Mouse (Mus musculus) CH12.LX (cell line): ENCODE measurements at regions not wholly inside any gene's neighbourhood (a gene's known extent, or its start where the extent isn't known, plus 50 kb on each side); places are given as distances from the start of the nearest gene placed in this dataset.

Experiments used
- DNase-seq: peaks from one replicate; pipeline ENCODE4 v3.0.0-alpha.2; 2013; ENCODE audit errors: extremely low read depth
- H3K27ac ChIP-seq: 2 replicates; pipeline ENCODE4 v1.5.1; 2012; ENCODE audit warnings: low read depth, mild to moderate bottlenecking, control low read depth, moderate library complexity; ENCODE audit not compliant: insufficient read depth
- H3K27me3 ChIP-seq: replicated peaks from 2 replicates; pipeline ENCODE3; 2012; ENCODE audit warnings: inconsistent platforms
- H3K36me3 ChIP-seq, 2 experiments: replicated peaks in 1 of 2; 2 replicates each; pipeline versions ENCODE3 to v1.6.1; 2012; ENCODE audit warnings: inconsistent platforms in 1 of 2, low read length in 1 of 2, mild to moderate bottlenecking in 1 of 2, mixed read lengths in 1 of 2, moderate library complexity in 1 of 2; ENCODE audit not compliant: control insufficient read depth in 1 of 2, insufficient read depth in 1 of 2
- H3K4me1 ChIP-seq, 2 experiments: 2 replicates each; pipeline ENCODE4 v1.6.1; 2012; ENCODE audit warnings: inconsistent platforms in 1 of 2, moderate library complexity in 1 of 2; ENCODE audit not compliant: insufficient read depth in 2 of 2, control insufficient read depth in 1 of 2
- H3K4me2 ChIP-seq: 2 replicates; pipeline ENCODE4 v1.6.1; 2012; ENCODE audit warnings: low read depth, mild to moderate bottlenecking, control low read depth; ENCODE audit not compliant: poor library complexity, insufficient read depth, severe bottlenecking
- H3K4me3 ChIP-seq, 3 experiments: fragments of 150-350 bp in 1 of 3; sonication (generic) in 1 of 3; replicated peaks in 1 of 3; 2 replicates each; pipeline versions ENCODE3 to v1.5.1; 2011 to 2012; ENCODE audit warnings: low read depth in 2 of 3, low read length in 2 of 3, mild to moderate bottlenecking in 2 of 3, moderate library complexity in 2 of 3, control low read depth in 1 of 3, improper control_type of control experiment in 1 of 3, inconsistent platforms in 1 of 3, mixed read lengths in 1 of 3; ENCODE audit not compliant: poor library complexity in 1 of 3
- H3K79me2 ChIP-seq: replicated peaks from 2 replicates; pipeline ENCODE4 v1.6.1; 2012; ENCODE audit warnings: mild to moderate bottlenecking, moderate library complexity; ENCODE audit not compliant: control insufficient read depth, poor library complexity, insufficient read depth, severe bottlenecking; ENCODE audit errors: extremely low read depth
- H3K9ac ChIP-seq: 2 replicates; pipeline ENCODE4 v1.6.1; 2012; ENCODE audit warnings: low read depth, mild to moderate bottlenecking, control low read depth, moderate library complexity; ENCODE audit not compliant: insufficient read depth
- H3K9me3 ChIP-seq: replicated peaks from 2 replicates; pipeline ENCODE3; 2012; ENCODE audit warnings: low read length, inconsistent platforms, mixed read lengths
- BHLHE40 ChIP-seq: IDR thresholded peaks from 2 replicates; pipeline ENCODE4 v1.6.1; 2011; ENCODE audit warnings: mild to moderate bottlenecking, low read depth, low read length, improper control_type of control experiment
- CHD1 ChIP-seq: IDR thresholded peaks from 2 replicates; pipeline ENCODE4 v1.6.1; 2012; ENCODE audit warnings: low read depth, low read length, improper control_type of control experiment, inconsistent platforms
- CTCF ChIP-seq, 2 experiments: IDR thresholded peaks in 1 of 2; conservative IDR thresholded peaks in 1 of 2; 2 replicates each; pipeline ENCODE4 v1.5.1; 2011 to 2012; ENCODE audit warnings: low read depth in 2 of 2, low read length in 2 of 2, improper control_type of control experiment in 1 of 2, inconsistent platforms in 1 of 2, mild to moderate bottlenecking in 1 of 2, moderate library complexity in 1 of 2
- ELF1 ChIP-seq: IDR thresholded peaks from 2 replicates; pipeline ENCODE4 v1.6.1; 2014; ENCODE audit warnings: low read depth, mild to moderate bottlenecking, inconsistent platforms, low read length, improper control_type of control experiment
- EP300 ChIP-seq: IDR thresholded peaks from 2 replicates; pipeline ENCODE4 v1.6.1; 2011; ENCODE audit warnings: low read length, improper control_type of control experiment
- HCFC1 ChIP-seq: IDR thresholded peaks from 2 replicates; pipeline ENCODE4 v1.6.1; 2012; ENCODE audit warnings: low read depth, mild to moderate bottlenecking, inconsistent platforms, low read length, improper control_type of control experiment
- JUN ChIP-seq: IDR thresholded peaks from 2 replicates; pipeline ENCODE4 v1.6.1; 2011; ENCODE audit warnings: low read depth, mild to moderate bottlenecking, low read length, improper control_type of control experiment, moderate library complexity; ENCODE audit not compliant: insufficient read depth
- JUND ChIP-seq: conservative IDR thresholded peaks from 2 replicates; pipeline ENCODE4 v1.6.1; 2011; ENCODE audit warnings: low read depth, low read length, improper control_type of control experiment
- KAT2A ChIP-seq: IDR thresholded peaks from 2 replicates; pipeline ENCODE4 v1.6.1; 2012; ENCODE audit warnings: low read length, improper control_type of control experiment, inconsistent platforms; ENCODE audit not compliant: insufficient replicate concordance
- MAX ChIP-seq: IDR thresholded peaks from 2 replicates; pipeline ENCODE4 v1.6.1; 2011; ENCODE audit warnings: low read length, improper control_type of control experiment
- MAZ ChIP-seq: IDR thresholded peaks from 2 replicates; pipeline ENCODE4 v1.6.1; 2012; ENCODE audit warnings: low read depth, mild to moderate bottlenecking, inconsistent platforms, low read length, improper control_type of control experiment, moderate library complexity
- NRF1 ChIP-seq: IDR thresholded peaks from 2 replicates; pipeline ENCODE4 v1.6.1; 2014; ENCODE audit warnings: low read depth, mild to moderate bottlenecking, inconsistent platforms, low read length, improper control_type of control experiment, moderate library complexity
- RCOR1 ChIP-seq: conservative IDR thresholded peaks from 2 replicates; pipeline ENCODE4 v1.6.1; 2012; ENCODE audit warnings: low read depth, mild to moderate bottlenecking, inconsistent platforms, low read length, improper control_type of control experiment
- SIN3A ChIP-seq: IDR thresholded peaks from 2 replicates; pipeline ENCODE4 v1.6.1; 2012; ENCODE audit warnings: low read length, improper control_type of control experiment, inconsistent platforms
- SMC3 ChIP-seq: IDR thresholded peaks from 2 replicates; pipeline ENCODE4 v1.6.1; 2011; ENCODE audit warnings: low read depth, low read length, improper control_type of control experiment
- TBP ChIP-seq: conservative IDR thresholded peaks from 2 replicates; pipeline ENCODE4 v1.6.1; 2011; ENCODE audit warnings: low read depth, low read length, improper control_type of control experiment
- TCF12 ChIP-seq: IDR thresholded peaks from 2 replicates; pipeline ENCODE4 v1.6.1; 2014; ENCODE audit warnings: low read depth, mild to moderate bottlenecking, inconsistent platforms, low read length, improper control_type of control experiment
- UBTF ChIP-seq: IDR thresholded peaks from 2 replicates; pipeline ENCODE4 v1.6.1; 2012; ENCODE audit warnings: low read depth, mild to moderate bottlenecking, inconsistent platforms, low read length, improper control_type of control experiment, moderate library complexity
- USF1 ChIP-seq: IDR thresholded peaks from 2 replicates; pipeline ENCODE4 v1.6.1; 2014; ENCODE audit warnings: low read depth, mild to moderate bottlenecking, inconsistent platforms, low read length, improper control_type of control experiment
- USF2 ChIP-seq: conservative IDR thresholded peaks from 2 replicates; pipeline ENCODE4 v1.6.1; 2011; ENCODE audit warnings: low read depth, low read length, improper control_type of control experiment
- ZC3H11A ChIP-seq: IDR thresholded peaks from 2 replicates; pipeline ENCODE4 v1.6.1; 2012; ENCODE audit warnings: low read depth, mild to moderate bottlenecking, inconsistent platforms, low read length, improper control_type of control experiment
- ZKSCAN1 ChIP-seq: IDR thresholded peaks from 2 replicates; pipeline ENCODE4 v1.6.1; 2012; ENCODE audit warnings: low read depth, inconsistent platforms, low read length, improper control_type of control experiment, borderline replicate concordance
- ZMIZ1 ChIP-seq: IDR thresholded peaks from 2 replicates; pipeline ENCODE4 v1.6.1; 2012; ENCODE audit warnings: low read depth, mild to moderate bottlenecking, inconsistent platforms, low read length, improper control_type of control experiment
- ZNF384 ChIP-seq: IDR thresholded peaks from 2 replicates; pipeline ENCODE4 v1.6.1; 2012; ENCODE audit warnings: low read depth, low read length, improper control_type of control experiment, inconsistent platforms
- dilution Hi-C: fragments of 300-500 bp; cut with MboI; formaldehyde crosslinking; loops from 2 replicates; pipeline ENCODE4 v1.14.3; 2020; ENCODE audit warnings: low sequenced_read_pairs; ENCODE audit not compliant: extremely low pct_unique_long_range_greater_than_20kb, extremely low pct_ligation_motif_present
- in situ Hi-C: fragments of 300-500 bp; cut with MboI; formaldehyde crosslinking; loops from 3 replicates; pipeline ENCODE4 v1.14.3; 2019; ENCODE audit warnings: low sequenced_read_pairs, low pct_ligation_motif_present, low pct_unique_long_range_greater_than_20kb, mixed read lengths

GRCm38 (mm10) chr5:119257374-119258120 is 412.9 kb upstream of the Tbx3 start:
- H3K36me3 ChIP-seq, result no peaks in the 10 kb centered on the region
- H3K27me3 ChIP-seq, result no peaks in the 10 kb centered on the region
- TF ChIP-seq ZC3H11A (no peak), ZNF384 (no peak), ZKSCAN1 (no peak), USF1 (no peak), ELF1 (no peak), HCFC1 (no peak), MAX (no peak), ZMIZ1 (no peak), NRF1 (no peak), CHD1 (no peak), UBTF (no peak), TCF12 (no peak), CTCF (conservative IDR thresholded peaks at IDR 0.05 in 1 of 2, IDR thresholded peaks at IDR 0.05 in 1 of 2; ENCODE audit: low read depth in 2 of 2, low read length in 2 of 2) (no peak)
- TF ChIP-seq, all 38 proteins: peak for 0
- no peak for DNase-seq
- Histone ChIP-seq H3K4me1 (no peaks in the 10 kb centered on the region), H3K9ac (no peak overlapping the region), H3K27ac (no peak overlapping the region), H3K9me3 (peaks cover 89% of the 10 kb centered on the region), H3K4me3 (no peak overlapping the region), H3K4me2 (no peak overlapping the region), H3K79me2 (no peaks in the 10 kb centered on the region)
- dilution Hi-C loops (no loop called here), in situ Hi-C loops (no loop called here)

DNA sequence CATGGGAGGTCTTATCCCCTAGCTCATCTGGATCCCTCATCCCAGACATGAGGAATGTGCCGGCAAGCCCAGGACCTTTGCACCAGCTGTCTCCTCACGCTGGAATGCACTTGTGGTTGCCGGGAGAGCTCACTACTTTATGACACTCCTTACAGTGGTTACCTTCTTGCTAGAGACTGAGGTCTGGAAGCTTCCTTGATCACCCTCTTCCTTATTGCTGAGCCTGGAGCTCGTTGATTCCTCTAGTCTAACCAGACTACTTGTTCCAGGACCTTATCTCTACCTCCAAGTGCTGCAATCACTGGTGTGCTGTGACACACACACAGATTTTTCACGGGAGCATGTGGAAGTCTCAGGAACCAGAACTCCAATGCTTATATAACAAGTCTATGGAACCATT is 411.6 kb upstream of the Tbx3 start:
- no peak for DNase-seq
- in situ Hi-C loops (no loop called here), dilution Hi-C loops (no loop called here)
- H3K4me1 ChIP-seq, result no peaks in the 10 kb centered on the region
- H3K4me3 ChIP-seq, result no peak overlapping the region
- no peaks in the 10 kb centered on the region for H3K27me3 ChIP-seq
- H3K4me2 ChIP-seq, result no peak overlapping the region
- no peak overlapping the region for H3K9ac ChIP-seq
- H3K79me2 ChIP-seq, result no peaks in the 10 kb centered on the region
- no peak overlapping the region for H3K27ac ChIP-seq
- no peaks in the 10 kb centered on the region for H3K36me3 ChIP-seq
- peaks cover 87% of the 10 kb centered on the region for H3K9me3 ChIP-seq
- TF ChIP-seq JUN, result no peak
- TF ChIP-seq BHLHE40, result no peak
- no peak for TF ChIP-seq ZMIZ1
- no peak for TF ChIP-seq ELF1
- no peak for TF ChIP-seq USF2
- TF ChIP-seq KAT2A, result no peak
- no peak for TF ChIP-seq SIN3A
- TF ChIP-seq TCF12, result no peak
- TF ChIP-seq MAZ, result no peak
- no peak for TF ChIP-seq RCOR1
- TF ChIP-seq JUND, result no peak
- no peak for TF ChIP-seq NRF1
- TF ChIP-seq EP300, result no peak
- TF ChIP-seq SMC3, result no peak
- no peak for TF ChIP-seq ZKSCAN1
- no peak for TF ChIP-seq UBTF
- TF ChIP-seq ZC3H11A, result no peak
- no peak for TF ChIP-seq TBP
- TF ChIP-seq MAX, result no peak
